Mouse (Mus musculus) midbrain, embryonic 14.5 days (tissue): ENCODE data around the gene Ccl28. TPM values are rescaled to one million over a fixed set of nuclear protein-coding genes. Genes with fewer than 3 reads are reported as not detected.
A peak's percentile ranks its signal among the peaks of the same experiment; 100 is the strongest.
"Not testable (repeated sequence)": the region's sequence is repeated elsewhere in the genome, so short reads cannot be mapped to it uniquely, and the experiment has no call there.

Source experiments
- ATAC-seq: fragments of 200-750 bp; cut with Nextera tagmentation; 2 replicates; pipeline ENCODE4 v1.8.0; 2017; ENCODE audit warnings: moderate number of reproducible peaks, moderate library complexity; ENCODE audit not compliant: low FRiP score, low TSS enrichment
- DNase-seq: peaks from one replicate; pipeline ENCODE4 v3.0.0-alpha.2; 2015
- H3K27ac ChIP-seq: fragments of 300-500 bp; sonication (generic); replicated peaks from 2 replicates; pipeline ENCODE4 v1.5.1; 2014; ENCODE audit warnings: mild to moderate bottlenecking, low read depth, low read length, moderate library complexity
- H3K27me3 ChIP-seq: fragments of 300-500 bp; sonication (generic); 2 replicates; pipeline ENCODE4 v1.6.1; 2014; ENCODE audit warnings: low read length, control low read depth, mixed read lengths; ENCODE audit not compliant: control insufficient read depth, insufficient read depth
- H3K36me3 ChIP-seq: fragments of 300-500 bp; sonication (generic); 2 replicates; pipeline ENCODE4 v1.6.1; 2014; ENCODE audit warnings: low read length, control low read depth; ENCODE audit not compliant: control insufficient read depth, insufficient read depth
- H3K4me1 ChIP-seq: fragments of 300-500 bp; sonication (generic); 2 replicates; pipeline ENCODE4 v1.6.1; 2014; ENCODE audit warnings: mild to moderate bottlenecking, antibody characterized with exemption, low read length, control low read depth; ENCODE audit not compliant: control insufficient read depth, insufficient read depth
- H3K4me2 ChIP-seq: fragments of 300-500 bp; sonication (generic); 2 replicates; pipeline ENCODE4 v1.6.1; 2014; ENCODE audit warnings: mild to moderate bottlenecking, low read length, moderate library complexity
- H3K4me3 ChIP-seq: fragments of 300-500 bp; sonication (generic); replicated peaks from 2 replicates; pipeline ENCODE4 v1.5.1; 2014; ENCODE audit warnings: low read depth, low read length
- H3K9ac ChIP-seq: fragments of 300-500 bp; sonication (generic); replicated peaks from 2 replicates; pipeline ENCODE4 v1.6.1; 2014; ENCODE audit warnings: mild to moderate bottlenecking, low read length, moderate library complexity
- H3K9me3 ChIP-seq: fragments of 300-500 bp; sonication (generic); 2 replicates; pipeline ENCODE4 v1.6.1; 2016; ENCODE audit warnings: low read length, control low read depth, mixed read lengths; ENCODE audit not compliant: control insufficient read depth
- WGBS: fragments of 180-500 bp; shearing (Covaris S2); extraction: QIAGEN DNeasy Blood & Tissue Kit; methylation state at CpG from one replicate; pipeline ENCODE4 v1.1.7; 2014; 5-methylcytosine and 5-hydroxymethylcytosine counted together
- polyA plus RNA-seq: library from polyadenylated mRNA; unstranded; fragments of >200 nt; fragmentation: Nextera tagmentation; extraction: Ambion mirVana; gene quantifications from 2 replicates; pipeline ENCODE4 v1.2.1, GENCODE M21; 2014

Gene Ccl28
- 0.22 and 0.43 TPM in 2 replicates for polyA plus RNA-seq

DNA sequence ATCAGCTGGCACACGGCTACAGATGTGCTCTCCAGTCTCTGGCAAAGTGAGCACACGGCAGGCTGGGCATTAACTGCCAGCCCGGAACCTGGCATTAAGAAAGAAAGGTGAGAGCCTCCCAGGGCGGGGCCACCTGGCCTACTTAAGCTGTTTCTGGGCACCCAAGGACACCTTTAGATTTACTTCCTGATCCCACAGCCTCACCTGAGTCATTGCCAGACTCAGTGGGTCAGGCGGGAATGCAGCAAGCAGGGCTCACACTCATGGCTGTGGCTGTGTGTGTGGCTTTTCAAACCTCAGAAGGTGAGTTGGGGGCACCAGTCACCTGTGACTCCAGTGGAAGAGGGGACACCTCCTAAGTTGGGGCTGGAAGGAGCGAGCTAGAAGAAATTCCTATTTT lies at the start of gene Ccl28:
Gene Ccl28, plus strand, starts transcription at position 186 of the 400 bp plus-strand sequence.
- no peaks in the 10 kb centered on the region for H3K27me3 ChIP-seq
- WGBS: 89% methylated on average over 6 of the region's 6 CpGs
- no peak for DNase-seq

DNA sequence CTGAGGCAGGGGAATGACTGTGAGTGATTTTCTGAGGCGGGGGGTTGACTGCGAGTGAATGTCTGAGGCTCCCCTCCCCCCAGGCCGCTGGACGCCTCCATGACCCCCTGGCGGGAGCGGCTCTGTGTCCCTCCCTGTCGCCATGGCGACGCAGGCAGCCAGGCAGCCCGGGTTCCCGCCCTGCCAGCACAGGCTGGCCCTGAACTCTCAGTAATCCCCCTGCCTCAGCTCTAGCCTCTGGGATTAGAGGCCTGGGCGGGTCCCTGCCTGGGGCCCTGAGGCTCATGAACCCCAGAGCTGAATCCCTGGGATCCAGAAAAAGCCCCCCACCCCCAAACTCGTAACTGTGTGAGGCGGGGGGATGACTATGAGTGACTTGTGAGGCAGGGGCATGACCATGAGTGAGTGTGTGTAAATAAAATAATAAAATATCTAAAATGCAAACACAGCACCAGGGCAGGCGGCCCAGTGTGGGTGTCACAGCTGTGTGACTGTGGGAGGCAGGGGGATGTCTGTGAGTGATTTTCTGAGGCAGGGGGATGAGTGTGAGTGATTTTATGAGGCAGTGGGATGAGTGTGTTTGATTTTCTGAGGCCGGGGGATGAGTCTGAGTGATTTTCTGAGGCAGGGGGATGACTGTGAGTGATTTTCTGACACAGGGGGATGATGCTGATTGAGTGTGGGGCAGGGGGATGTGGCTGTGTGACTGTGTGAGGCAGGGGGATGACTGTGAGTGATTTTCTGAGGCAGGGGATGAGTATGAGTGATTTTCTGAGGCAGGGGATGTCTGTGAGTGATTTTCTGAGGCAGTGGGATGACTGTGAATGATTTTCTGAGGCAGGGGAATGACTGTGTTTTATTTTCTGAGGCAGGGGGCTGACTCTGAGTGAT lies 27.1 kb upstream of the Ccl28 start:
- DNase-seq: peak; percentile 83
- H3K27me3 ChIP-seq, H3K4me1 ChIP-seq, H3K36me3 ChIP-seq, H3K9ac ChIP-seq, H3K4me2 ChIP-seq, H3K4me3 ChIP-seq, H3K27ac ChIP-seq: not testable (repeated sequence)
- peak; percentile 91 for ATAC-seq
- peaks cover 18% of the 10 kb centered on the region for H3K9me3 ChIP-seq
- WGBS: 62% methylated on average over 14 of the region's 16 CpGs

More for the DNA sequence above, at the start of gene Ccl28:
- ATAC-seq: no peak
- Histone ChIP-seq H3K4me2 (no peak within 1 kb of the TSS), H3K27ac (no peak within 1 kb of the TSS), H3K4me1 (no peaks in the 10 kb centered on the region), H3K4me3 (no peak within 1 kb of the TSS), H3K9me3 (no peaks in the 10 kb centered on the region), H3K9ac (no peak within 1 kb of the TSS), H3K36me3 (no peaks in the 10 kb centered on the region)

- H3K4me3 ChIP-seq, H3K27ac ChIP-seq, ATAC-seq, H3K4me2 ChIP-seq, H3K9ac ChIP-seq, H3K4me1 ChIP-seq, H3K36me3 ChIP-seq, H3K27me3 ChIP-seq: not testable (repeated sequence)
- H3K9me3 ChIP-seq: peaks cover 18% of the 10 kb centered on the region
- DNase-seq: peak; percentile 35
Observed at GRCm38 (mm10) chr13:119598466-119598865, 25.2 kb upstream of the Ccl28 start.

GRCm38 (mm10) chr13:119599066-119599465 lies 24.6 kb upstream of the Ccl28 start:
- H3K27me3 ChIP-seq, ATAC-seq, H3K4me3 ChIP-seq, H3K4me2 ChIP-seq, H3K36me3 ChIP-seq, H3K27ac ChIP-seq, DNase-seq, H3K9ac ChIP-seq, H3K4me1 ChIP-seq: not testable (repeated sequence)
- peaks cover 18% of the 10 kb centered on the region for H3K9me3 ChIP-seq
- 74% methylated on average over 9 of the region's 12 CpGs for WGBS

- WGBS: 74% methylated on average over 2 of the region's 2 CpGs
- DNase-seq, H3K36me3 ChIP-seq, ATAC-seq, H3K9ac ChIP-seq, H3K27me3 ChIP-seq, H3K4me2 ChIP-seq, H3K27ac ChIP-seq, H3K4me1 ChIP-seq, H3K4me3 ChIP-seq: not testable (repeated sequence)
- H3K9me3 ChIP-seq: peaks cover 18% of the 10 kb centered on the region
Observed at GRCm38 (mm10) chr13:119599498-119599897, 24.1 kb upstream of the Ccl28 start.

DNA sequence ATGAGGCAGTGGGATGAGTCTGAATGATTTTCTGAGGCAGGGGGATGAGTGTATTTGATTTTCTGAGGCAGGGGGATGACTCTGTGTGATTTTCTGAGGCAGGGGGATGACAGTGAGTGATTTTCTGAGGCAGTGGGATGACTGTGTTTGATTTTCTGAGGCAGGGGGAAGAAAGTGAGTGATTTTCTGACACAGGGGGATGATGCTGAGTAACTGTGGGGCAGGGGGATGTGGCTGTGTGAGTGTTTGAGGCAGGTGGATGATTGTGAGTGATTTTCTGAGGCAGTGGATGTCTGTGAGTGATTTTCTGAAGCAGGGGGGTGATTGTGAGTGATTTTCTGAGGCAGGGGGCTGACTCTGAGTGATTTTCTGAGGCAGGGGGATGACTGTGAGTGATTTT lies 23.5 kb upstream of the Ccl28 start:
- not testable (repeated sequence) for H3K9ac ChIP-seq, H3K27ac ChIP-seq, H3K4me1 ChIP-seq, H3K4me3 ChIP-seq, H3K36me3 ChIP-seq, H3K4me2 ChIP-seq, H3K27me3 ChIP-seq
- peaks cover 18% of the 10 kb centered on the region for H3K9me3 ChIP-seq
- ATAC-seq (peak; percentile 38; the same call in 1 of the 2 replicates), DNase-seq (peak; percentile 74)

- peak; percentile 44 for DNase-seq
Observed at GRCm38 (mm10) chr13:119602688-119603331, 20.8 kb upstream of the Ccl28 start.

DNA sequence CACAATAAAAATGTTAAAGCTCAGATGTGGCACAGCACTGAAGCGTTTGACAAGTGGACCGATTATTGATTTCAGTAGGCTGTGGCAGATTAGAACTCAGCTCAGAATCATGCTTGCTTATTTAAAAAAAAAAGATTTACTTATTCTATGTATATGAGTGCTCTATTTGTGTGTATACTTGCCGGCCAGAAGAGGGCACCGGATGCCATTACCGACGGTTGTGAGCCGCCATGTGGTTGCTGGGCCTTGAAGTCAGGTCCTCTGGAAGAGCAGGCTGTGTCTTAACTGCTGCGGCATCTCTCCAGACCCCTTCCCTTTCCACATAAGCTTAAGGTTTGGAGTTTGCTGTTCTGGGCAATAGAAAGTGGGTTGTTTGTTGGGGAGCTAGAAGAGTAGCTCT lies 19.7 kb upstream of the Ccl28 start:
- not testable (repeated sequence) for H3K9ac ChIP-seq, H3K4me2 ChIP-seq, ATAC-seq, H3K4me1 ChIP-seq, H3K9me3 ChIP-seq, H3K4me3 ChIP-seq, H3K27ac ChIP-seq, H3K36me3 ChIP-seq, H3K27me3 ChIP-seq
- 91% methylated on average over 6 of the region's 8 CpGs for WGBS
- DNase-seq: peak; percentile 14

More at GRCm38 (mm10) chr13:119602688-119603331, 20.8 kb upstream of the Ccl28 start:
- H3K4me2 ChIP-seq, H3K27ac ChIP-seq, H3K4me1 ChIP-seq, H3K9me3 ChIP-seq, H3K27me3 ChIP-seq, ATAC-seq, H3K36me3 ChIP-seq, H3K4me3 ChIP-seq, H3K9ac ChIP-seq: not testable (repeated sequence)
- 30% methylated on average over 12 of the region's 13 CpGs for WGBS
